Mouse (Mus musculus) liver, adult (tissue): ENCODE data around the gene Rab11fip4.

Experiments
- GATA4 ChIP-seq: IDR thresholded peaks from 2 replicates; pipeline ENCODE4 v1.6.1; 2014; ENCODE audit warnings: mild to moderate bottlenecking, low read length; ENCODE audit not compliant: insufficient replicate concordance

The Rab11fip4 gene

DNA sequence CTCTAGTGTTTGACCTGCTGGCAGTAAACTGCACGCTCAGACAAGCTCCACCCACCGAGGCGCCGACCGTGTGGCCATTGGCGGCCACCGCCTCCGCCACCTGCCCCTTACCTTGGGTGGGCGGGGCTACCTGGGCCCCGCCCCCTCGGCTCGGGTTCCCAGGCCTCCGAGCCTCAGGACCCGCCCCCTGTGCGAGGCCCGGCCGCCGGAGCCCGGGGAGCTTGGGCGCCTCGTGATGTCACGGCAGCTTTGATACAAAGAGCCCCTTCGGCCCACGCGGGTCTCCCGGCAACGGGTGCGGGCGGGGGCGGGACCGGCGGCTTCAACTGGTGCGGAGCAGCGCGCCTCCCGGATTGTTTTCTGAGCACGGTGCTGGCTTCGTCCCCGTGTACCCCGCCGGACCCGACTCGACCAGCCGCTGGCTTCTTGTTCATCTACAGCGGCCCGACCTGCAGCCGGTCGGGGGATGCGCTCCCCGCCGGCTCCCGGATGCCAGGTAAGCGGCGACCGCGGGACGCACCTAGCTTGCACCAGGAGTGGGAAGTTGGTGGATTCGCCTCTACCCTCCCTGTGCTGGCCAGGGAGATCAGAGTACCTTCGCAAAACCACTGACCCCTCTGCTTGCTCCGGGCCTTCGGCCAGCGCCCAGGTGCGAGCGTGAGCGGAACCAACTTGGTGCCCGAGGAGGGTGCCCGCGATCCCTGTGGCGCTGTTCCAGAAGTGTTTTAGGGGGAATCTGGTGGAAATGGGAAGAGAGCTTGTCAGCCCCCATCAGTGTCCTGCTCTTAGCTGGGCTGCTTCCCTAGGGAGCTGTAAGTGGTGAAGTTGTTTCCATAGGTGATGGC, 69.6 kb downstream of the Rab11fip4 start:
- no peak for TF ChIP-seq GATA4

DNA sequence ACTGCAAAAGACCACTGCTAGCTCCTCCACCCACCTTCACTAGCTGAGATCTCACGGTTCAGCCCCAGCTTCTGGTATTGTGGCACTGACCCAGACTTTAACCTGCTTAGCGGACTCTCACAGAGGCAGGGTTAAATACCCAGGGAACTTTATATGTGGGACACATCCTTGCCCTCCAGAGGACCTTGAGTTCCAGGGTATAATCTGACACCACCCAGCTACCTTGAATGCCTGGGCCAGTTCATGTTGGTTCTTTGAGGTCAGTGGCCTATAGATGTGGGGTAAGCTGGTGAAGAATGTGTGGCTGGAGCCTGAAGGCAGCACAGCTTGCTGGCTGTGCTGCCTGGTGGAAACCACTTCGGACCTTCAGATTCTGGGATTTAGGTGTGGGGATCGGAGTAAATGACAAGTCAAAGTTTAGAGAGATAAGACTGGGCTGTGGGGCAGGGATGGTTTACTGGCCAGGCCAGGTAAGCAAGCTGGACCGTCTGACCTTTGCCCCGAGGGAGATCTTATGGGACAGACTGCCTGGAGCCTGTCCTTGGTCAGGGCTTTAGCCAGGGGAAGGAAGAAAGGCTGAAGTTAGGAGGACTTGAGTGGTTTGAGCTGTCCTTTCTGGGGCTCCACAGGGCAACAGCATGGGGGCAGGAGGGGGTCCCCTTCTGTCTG, 71.0 kb downstream of the Rab11fip4 start:
- no peak for TF ChIP-seq GATA4

DNA sequence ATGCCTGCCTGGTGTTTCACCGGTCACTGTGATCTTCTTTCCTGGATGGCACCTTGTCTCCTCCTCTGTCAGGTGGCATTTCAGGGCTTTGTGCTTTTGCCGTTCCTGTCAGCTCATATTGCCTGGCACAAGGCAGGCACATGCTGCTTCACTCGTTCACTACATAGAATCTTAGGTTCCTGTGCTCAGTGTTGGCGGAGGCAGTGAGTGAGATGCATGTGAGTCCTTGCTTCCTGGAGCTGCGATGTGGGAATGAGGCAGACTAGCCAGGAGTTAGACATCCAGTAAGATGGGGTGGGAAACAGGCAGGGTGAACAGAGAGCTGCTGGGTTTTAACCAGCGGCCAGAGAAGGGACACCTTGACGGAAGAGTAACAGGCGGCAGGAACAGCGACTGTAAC, 72.1 kb downstream of the Rab11fip4 start:
- TF ChIP-seq GATA4: no peak

- no peak for TF ChIP-seq GATA4
Measured at GRCm38 (mm10) chr11:79663570-79663969, 72.6 kb downstream of the Rab11fip4 start.

GRCm38 (mm10) chr11:79666544-79666943, 75.5 kb downstream of the Rab11fip4 start:
- TF ChIP-seq GATA4: no peak

GRCm38 (mm10) chr11:79669210-79669609, 78.2 kb downstream of the Rab11fip4 start:
- TF ChIP-seq GATA4: no peak

DNA sequence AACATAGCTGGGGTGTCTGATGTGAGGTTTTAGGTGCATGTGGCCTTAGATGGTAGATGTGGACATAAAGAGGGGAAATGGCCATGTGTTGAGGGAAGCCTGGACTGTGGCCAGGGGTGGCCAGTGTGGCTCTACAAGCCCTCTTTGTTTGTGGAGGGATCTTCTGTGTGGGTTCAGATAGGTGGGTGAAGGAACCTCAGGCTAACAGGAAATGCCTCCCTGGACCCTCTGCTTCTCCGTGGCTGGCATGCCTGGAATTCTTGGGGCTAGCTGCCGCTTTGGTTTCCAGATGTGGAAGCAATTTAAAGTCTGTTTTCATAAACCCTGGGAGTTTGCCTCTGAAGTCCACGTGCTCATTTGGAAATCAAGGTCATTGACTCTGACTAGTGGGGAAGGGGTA, 78.9 kb downstream of the Rab11fip4 start:
- no peak for TF ChIP-seq GATA4

- no peak for TF ChIP-seq GATA4
Measured at GRCm38 (mm10) chr11:79670411-79670945, 79.5 kb downstream of the Rab11fip4 start.

DNA sequence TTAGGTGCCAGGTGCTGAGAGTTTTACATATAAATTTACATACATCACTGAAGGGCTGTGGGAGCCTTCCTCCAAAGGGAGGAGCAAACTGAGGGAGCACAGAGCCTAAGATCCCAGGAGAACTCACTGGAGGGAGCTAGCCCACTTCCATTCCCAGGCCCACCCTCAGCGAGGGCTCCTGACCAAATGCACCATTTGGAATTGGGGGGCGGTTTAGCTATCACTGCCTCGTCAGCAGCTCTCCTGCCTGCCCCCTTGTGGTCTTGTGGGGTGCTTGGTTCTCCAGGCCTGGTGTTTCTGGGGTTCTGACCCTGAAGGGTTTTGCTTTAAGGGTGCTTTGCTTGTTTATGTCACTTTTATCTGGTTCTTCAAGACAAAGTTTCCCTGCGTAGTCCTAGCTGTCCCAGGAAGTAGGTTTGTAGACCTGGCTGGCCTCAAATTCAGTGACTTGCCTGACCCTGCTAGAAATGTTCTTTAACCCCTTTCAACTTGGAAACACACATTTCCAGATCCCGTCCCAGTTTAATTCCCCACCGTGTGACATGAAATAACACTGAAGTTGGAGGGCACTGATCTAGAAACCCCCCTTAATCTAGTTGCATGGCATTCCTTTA, 80.8 kb downstream of the Rab11fip4 start:
- TF ChIP-seq GATA4: no peak

DNA sequence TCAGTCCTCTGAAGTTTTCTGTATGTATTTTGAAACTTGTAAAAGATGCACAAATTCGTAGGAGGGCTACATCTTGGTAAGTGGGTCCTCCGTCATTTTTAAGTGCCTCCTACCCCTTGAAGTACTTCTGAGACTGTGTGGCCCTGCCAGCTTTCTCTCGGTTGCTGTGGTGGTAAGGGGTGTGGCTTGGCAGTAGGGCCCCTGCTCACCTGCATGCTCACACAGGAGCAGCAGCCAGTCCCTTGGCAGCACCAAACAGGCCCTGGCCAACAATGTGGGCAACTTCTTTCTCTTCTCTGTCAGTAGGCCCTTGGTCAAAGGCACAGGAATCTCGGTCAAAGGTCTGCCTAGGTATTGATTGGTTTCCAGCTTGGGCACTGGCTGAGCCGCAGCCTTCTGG, 82.1 kb downstream of the Rab11fip4 start:
- no peak for TF ChIP-seq GATA4

GRCm38 (mm10) chr11:79673717-79674116, 82.7 kb downstream of the Rab11fip4 start:
- no peak for TF ChIP-seq GATA4

DNA sequence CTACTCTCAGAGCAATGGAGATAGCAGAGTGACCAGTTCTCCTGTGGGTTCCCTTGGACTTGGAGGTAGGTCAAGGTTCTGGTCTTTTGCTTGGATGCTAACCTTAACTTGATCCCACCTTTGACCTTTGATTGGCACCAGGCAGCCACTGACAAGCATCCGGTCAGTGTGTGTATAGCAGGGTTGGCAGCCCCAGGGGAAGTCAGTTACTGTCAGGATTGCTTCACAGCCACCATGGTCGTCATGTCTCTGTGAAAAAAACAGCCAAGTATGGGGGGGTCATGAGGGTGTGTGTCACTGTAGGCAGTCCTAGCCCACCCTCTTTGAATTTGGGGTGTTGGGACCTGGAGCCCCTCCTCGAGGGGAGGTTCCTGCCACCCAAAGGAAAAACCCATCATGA, 83.2 kb downstream of the Rab11fip4 start:
- no peak for TF ChIP-seq GATA4

DNA sequence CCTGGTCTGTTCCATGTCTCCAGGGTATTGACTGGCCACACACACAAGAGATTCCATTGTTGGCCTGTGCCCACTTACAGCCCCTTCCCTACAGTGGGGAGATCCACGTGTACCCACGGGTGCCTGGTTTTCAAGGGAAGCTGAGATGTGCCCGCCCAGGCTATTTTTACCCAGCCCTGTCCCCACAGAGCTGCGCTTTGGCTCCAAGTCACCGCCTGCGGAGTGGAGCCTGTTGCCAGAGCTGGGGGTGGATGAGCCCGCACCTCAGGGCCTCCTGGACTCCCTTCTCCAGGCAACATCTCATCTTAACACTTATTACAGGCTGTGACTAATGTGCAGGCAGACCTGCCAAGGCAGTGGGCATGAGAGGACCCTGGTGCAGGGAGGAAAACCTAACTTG, 83.6 kb downstream of the Rab11fip4 start:
- no peak for TF ChIP-seq GATA4

DNA sequence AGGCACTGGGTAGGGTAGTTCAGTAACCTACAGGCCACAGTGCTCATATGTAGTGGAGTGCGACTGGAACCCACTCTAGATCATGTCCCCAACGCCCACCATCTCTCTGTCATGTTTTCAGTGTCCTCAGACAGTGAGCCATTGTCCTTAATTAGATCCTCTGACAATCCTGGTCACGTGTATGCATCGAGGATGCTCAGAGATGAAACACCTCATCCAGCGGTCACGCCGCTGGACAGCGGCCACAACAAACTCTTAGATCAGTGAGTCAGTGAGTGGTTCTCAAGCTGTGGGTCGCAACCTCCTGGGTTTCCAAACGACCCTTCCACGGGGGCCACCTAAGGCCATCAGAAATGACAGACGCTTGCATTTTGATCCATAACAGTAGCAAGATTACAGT, 84.3 kb downstream of the Rab11fip4 start:
- TF ChIP-seq GATA4: no peak

DNA sequence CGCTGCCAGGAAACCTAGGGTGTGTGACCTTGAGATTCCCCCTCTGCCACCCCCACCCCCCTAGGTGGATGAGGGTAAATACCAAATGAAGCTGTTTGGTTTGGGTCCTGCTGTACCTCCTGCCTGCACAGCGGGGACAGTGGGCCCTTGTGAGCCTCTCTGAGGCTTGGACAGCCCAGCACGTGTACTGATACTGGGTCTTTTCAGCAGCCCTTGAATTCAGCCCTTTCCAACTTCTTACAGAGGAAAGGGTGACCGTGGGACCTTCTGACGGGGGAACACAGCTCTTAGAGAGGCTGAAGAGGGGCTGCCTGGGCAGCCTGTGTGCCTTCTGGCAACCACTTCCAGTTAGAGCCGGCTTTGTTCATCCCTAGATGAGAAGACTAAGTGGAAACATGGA, 85.0 kb downstream of the Rab11fip4 start:
- no peak for TF ChIP-seq GATA4

DNA sequence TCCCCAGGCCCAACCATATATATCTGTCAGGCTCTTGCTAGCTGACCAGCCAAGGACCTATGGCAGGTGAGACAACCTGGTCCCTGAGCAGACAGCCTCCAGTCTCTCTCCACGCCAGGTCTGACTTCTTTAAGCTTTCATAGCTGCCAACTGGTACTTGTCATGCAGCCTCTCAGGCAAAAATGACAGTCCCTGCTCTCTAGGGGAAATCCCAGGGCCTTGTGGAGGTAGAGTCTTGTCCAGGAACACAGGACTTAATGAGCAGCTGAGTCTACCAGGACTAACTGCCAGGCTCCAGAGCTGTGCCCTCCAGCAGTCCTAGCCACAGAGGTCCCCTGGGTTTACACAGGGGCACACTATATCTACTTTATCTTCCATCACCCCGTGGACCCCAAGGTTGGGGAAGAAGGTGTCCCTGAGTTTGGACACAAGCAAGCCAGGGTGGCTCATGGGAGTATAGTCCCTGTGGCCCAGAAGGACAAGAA, 85.5 kb downstream of the Rab11fip4 start:
- TF ChIP-seq GATA4: no peak
